Mouse (Mus musculus) induced T-regulatory cell, adult 2 months (primary cell): ENCODE results near the gene Paics.
"Not testable (repeated sequence)": the region's sequence is repeated elsewhere in the genome, so short reads cannot be mapped to it uniquely, and the experiment has no call there.

Experiments used
- DNase-seq: peaks from one replicate; pipeline ENCODE4 v3.0.0-alpha.2; 2012; ENCODE audit warnings: low read depth

Gene Paics

DNA sequence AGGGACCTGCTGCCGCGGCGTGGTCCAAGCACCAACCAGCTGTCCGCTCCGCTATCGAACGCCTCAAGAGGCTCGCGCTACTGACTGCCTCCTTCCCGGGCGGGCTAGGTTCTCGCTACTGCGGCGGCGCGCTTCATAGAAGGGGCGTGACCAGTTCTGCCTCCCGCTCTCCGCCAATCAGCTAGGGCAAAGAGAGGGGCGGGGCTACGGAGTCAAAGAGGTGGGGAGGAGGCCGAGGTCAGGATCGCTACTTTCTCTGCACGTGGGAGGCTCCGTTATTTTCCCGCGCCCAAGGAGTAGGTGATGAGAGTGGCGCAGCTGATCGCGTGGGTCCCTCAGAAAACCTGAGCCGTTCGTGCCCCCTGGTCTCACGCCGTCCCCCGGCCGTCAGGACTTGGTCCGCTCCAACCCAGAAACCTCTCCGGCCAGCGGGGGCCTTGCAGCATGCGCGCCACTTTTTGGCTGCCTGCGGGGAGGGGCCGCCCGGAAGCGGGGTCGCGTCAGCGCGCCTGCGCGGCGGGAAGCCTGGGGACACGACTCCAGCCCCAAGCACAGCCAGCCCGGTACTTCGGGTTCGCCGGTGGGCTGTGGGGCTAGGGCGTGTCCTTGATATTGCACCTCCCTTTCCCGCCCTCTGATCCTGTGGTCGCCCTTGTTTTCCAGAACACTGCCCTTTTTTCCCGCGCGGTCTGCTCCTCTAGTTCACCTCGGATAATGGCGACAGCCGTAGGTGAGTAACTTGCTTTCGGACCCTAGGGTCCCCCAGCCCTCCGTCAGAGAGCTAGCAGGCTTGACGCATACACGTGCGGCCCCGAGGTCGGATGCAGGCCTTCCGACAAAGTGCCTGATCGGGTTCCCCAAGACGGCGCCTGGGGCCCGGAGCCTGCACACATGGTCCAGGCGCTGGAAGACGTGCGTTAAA is at the start of gene Paics, which contains the start of gene Ppat:
TSS of gene Paics (plus strand) at position 202 of the 922 bp plus-strand sequence.
TSS of gene Ppat (minus strand) at position 473 of the 922 bp plus-strand sequence.
- peak; percentile 100 for DNase-seq

DNA sequence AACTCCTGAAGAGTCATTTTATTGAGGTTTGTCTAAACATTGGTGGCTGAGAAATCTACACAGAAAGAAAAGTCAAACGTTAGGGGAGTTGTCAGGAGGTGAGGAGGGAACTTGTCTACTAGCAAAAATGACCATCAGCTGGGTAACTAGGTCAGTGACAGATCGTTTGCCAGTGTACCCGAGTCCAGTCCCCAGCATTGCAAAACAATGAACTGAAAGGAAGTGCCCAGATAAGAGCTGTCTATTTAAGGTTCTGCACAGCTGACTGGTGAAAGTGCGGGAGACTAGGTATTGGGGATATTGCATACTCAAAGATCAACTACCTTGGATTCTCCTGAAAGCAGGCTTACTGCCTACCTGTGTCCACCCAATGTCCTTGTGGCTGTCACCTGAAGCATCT is 49.0 kb upstream of the Paics start:
- no peak for DNase-seq

GRCm38 (mm10) chr5:76904713-76905404 is 46.2 kb upstream of the Paics start:
- no peak for DNase-seq

DNA sequence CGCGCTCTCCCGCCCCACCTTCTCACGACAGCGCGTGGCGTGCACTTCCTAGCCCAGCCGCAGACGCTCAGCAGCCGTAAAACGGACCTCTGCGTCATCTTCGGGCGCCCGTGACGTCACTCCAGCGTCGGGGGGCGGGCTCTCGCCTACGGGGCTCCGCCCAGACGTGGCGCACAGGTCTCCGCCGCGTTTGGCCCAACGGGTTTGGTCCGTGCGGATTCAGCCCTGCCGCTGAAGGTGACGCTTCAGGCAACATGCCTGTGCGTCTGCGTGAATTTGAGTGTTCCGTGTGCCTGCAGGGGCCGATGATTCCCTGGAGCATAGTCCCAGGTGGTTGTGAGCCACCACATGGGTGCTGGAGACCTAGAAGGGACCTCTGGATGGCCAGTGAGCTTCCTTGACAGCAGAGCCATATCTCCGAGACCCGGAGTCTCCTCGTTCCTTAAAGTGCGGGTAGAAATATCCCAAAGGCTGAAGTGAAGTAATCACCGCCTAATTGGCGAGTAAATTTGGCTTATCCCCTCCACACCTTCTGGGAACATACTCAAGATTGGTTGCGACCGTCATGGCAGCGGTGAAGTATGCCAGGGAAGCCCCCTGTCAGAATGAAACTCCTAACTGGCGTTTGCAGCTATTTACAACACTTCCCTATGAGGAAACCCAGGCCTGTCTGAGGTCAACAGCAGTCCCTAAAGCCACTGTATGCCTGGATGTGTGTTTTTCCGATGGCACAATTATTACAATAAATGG is 45.5 kb upstream of the Paics start, which contains the start of gene Aasdh:
TSS of gene Aasdh (minus strand) at position 110 of the 750 bp plus-strand sequence.
- peak; percentile 97 for DNase-seq

DNA sequence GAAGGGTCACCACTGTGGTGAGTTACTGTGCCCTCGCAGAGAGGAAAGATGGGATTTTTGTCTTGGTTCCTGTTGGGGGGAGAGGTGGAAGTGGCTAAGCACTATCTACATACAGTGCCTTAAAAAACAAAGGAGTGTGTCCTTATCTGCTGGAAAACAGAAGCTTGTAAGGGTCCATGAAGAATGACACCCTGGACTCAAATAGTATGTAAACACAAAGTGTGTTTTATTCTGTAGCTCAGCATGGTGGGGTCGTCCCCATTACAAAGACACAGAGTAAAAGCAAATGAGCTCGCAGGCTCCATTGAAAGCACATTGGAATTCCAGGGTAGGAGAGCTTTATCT is 45.0 kb upstream of the Paics start:
- DNase-seq = no peak

DNA sequence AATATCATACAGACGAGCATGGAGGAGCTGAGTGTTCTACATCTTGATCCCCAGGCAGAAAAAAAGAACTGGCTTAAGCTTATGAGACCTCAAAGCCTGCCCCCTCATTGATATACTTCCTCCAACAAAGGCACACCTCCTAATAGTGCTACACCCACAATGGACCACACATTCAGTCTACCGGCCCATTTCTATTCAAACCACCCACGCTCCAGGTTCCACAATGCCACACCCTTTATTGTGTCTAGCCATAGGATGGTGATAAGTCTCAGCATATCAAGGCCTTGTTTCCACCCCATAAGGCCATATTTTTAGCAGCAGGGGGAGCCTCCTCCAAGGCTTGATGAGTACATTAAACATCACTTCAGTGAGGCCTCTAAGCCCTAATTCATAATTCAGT is 40.3 kb upstream of the Paics start:
- DNase-seq = no peak

GRCm38 (mm10) chr5:76912522-76912921 is 38.6 kb upstream of the Paics start:
- DNase-seq = not testable (repeated sequence)

DNA sequence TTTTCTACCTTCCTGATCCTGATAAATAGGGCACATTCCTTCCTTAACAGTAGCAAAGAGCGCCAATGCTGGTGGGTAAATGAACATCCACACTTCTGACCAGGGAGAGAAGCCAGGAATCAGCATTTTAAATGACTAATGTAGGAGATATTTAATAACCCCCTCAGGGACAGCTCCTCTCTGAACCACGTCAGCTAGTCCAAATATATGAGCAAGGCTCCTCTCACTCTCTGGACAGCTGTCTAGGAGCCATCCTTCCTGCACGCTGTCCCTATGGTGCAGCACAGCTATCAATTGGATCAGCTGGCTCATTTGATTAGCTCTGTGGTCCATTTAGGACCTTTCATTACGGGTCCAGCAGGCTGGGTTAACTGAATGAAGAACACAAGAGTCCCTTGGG is 28.3 kb upstream of the Paics start:
- DNase-seq = no peak

DNA sequence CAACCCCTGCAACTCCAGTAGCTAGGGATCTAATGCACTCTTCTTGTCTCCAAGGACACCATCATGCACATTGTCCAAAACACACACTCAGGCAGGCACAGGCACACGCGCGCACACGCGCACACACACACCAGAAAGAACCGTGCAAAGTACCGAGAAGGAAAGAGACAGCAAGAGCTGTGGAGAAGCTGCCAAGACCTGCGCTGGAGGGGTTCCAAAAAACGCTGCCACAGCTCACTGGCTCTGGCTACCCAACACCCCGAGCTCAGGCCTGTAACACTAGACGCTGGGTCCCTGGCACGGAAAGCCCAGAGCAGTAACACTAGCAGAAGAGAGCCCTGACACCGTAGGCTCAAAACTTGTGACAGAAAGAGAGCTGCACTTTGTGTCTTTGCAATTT is 27.7 kb upstream of the Paics start:
- no peak for DNase-seq

DNA sequence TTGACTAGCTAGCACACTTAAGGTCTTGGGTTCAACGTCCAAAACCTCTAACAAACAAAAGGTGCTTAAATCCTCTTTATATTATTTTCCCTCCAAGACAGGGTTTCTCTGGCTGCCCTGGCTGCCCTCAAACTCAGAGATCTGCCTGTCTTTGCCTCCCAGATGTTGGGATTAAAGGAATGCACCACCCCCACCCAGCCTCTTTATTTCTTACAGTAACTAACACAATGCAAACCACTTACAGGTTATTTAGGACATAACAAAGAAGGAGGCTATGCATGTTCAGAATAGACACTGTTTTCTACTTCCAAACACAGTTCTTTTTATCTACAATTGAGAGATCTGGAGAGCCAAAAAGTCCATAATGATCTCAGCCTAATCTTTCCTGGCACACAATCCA is 26.8 kb upstream of the Paics start:
- DNase-seq = no peak

DNA sequence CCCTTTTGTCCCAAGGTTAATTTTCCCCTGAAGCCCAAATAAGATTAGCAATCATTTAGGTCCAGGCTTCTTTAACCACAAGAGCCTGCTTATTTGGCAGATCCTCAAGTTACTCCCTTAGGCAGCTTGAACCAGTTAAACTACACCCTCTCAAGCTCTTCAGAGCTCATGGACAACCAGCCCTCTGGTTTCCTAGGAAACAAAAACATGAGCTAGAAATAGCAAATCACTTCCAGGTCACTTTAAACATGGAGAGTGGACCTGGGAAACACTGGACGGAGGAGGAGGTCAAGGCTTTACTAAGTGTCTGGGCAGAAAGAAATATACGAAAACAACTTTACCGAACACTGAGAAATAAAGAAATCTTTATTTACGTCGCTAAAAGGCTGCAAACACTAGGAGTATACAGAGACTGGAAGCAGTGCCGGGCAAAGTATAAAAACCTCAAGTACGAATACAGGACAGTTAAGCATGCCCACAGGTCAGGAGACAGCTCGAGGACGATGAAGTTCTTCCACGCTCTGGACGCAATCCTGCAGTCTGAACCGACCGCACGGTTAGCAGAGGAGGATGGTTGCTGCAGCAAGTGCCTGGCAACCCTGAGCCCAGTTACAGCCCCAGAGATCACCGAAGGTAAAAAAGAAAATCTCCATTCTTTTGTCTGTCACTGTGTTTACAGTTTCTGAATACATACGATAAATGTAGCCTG is 22.8 kb upstream of the Paics start:
- no peak for DNase-seq

- DNase-seq = no peak
These were observed 21.8 kb upstream of the Paics start for GRCm38 (mm10) chr5:76929180-76929877.

- no peak for DNase-seq
These were observed 11.4 kb upstream of the Paics start for GRCm38 (mm10) chr5:76939717-76940116.

DNA sequence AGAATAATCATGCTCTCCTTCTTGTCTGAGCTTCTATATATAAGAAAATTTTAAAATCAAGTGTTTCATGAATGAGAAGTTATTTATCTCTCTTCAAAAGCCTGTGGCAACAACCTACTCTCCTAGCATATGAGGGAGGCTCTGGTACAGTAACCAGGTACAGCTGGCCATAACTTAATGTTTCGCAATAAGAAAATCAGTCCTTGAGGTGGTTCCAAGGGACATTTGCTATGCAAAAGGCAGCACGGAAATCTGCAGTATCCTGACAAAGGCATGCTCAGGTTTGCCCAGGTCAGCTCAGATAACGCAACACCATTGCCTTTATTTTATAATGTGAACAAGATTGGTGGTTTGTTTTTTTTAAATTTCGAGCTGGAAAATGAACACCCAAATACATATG is 9.1 kb upstream of the Paics start:
- no peak for DNase-seq

DNA sequence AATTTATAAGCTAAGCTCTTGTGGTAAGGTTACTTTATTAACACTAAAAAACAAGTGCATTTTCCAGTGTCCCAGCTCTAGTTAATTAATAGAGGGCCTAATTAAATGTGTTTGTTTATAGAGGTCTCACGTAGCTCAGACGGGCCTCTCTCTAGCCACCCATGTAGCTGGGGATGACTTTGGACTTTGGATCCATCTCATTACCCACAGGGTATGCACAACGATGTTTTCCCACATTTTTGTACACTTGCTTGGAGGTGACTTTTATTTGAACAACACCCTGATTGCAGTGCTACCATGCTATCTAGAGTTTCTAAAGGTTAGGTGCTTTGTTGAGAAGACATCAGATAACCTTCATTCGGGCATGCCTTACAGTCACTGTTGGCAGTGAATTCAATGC is 8.6 kb upstream of the Paics start:
- no peak for DNase-seq

DNA sequence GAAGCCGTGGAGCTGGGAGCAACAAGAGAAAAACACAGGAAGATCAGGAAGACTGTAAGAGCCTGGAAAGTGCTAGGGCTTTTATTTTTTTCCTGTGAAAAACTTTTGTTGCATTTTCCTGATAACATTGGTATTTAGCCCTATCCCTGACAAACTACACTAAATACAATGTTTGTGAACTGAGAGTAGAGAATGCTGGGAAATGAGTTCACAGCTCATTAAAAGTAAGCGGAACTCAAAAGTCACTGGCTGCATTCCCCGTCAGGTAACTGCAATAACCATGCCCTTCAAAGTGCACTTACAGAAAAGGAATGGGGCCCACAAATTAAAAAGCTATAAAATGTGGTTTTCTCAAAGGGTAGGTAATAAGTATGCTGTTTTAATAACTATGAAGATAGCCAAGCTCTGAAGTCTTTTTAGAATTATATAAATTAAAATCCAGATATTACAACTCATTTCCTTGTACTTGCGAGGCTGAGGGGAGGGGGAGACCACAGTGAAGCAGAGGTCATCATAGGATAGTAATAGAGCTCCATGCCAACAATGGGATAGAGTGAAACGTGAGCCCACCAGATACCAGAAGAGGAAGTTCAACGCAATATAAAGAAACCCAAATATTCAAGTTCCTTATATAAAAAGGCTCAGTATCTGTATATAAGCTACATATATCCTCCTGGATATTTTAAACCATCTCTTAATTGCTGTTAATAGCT is 6.0 kb upstream of the Paics start:
- DNase-seq = no peak

GRCm38 (mm10) chr5:76945678-76946033 is 5.5 kb upstream of the Paics start:
- no peak for DNase-seq

- DNase-seq = no peak
These were observed 4.0 kb upstream of the Paics start for GRCm38 (mm10) chr5:76947142-76947541.

- DNase-seq = peak; percentile 34
These were observed 3.3 kb upstream of the Paics start for GRCm38 (mm10) chr5:76947758-76948157.

DNA sequence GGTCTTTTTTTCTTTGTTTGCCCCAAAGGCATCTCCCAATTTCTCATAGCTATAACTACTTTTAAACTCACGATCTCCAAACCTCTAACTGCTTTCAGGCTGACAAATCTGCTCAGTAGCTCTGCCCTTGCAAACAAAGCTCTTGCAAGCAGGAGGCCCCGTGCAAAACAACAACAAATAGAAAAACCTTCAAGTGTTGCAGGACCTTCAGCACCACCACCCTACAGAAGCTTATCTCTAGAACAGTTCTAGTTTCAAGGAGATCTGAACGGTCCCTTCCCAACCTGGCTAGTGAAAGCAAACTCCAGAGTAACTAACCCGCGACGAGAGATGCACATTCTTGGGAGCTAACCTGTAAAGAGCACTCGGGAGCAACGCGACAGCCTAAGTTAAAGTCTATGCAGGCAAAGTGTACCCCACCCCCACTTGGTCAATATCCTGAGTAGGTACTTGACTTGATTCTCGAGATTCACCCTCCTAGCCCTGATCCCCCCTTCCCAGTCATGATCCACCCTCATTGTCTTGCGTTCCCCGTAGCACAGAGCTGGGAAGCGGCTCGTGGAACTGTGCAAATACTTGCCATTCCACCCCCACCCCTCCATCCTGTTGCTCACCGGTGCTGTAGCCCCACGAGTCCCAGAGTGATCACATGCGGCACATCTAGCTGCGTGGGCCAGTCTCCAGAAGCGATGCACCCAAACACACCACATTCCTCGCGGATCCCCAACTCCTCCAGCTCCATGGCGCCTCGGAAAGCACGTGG is 583 bp upstream of the Paics start:
- no peak for DNase-seq
